26 mouse cellular contexts compared by ENCODE assay signal in genomic region chr9:87347008-87347407, GRCm38 (mm10).
DNase-seq lines count a peak whose midpoint lies in the region; ATAC-seq and TF ChIP-seq lines count a peak whose summit lies in the region.
"Had no signal": no experiment of that assay in that cellular context is flagged by ENCODE, and none has a peak within 500 bp of the region (broad histone marks: within the 10 kb centered on the region; RNA-seq: fewer than 3 reads in every experiment).

No protein-coding gene starts in this region.

- no peaks in the 10 kb centered on the region for H3K36me3 ChIP-seq in hindbrain, embryonic 16.5 days (ENCODE audit: control insufficient read depth, insufficient read depth, low read length)
- H3K36me3 ChIP-seq in hindbrain, embryonic 11.5 days (ENCODE audit: control insufficient read depth, insufficient read depth, low read length) = no peaks in the 10 kb centered on the region
- no peaks in the 10 kb centered on the region for H3K36me3 ChIP-seq in midbrain, postnatal 0 days (ENCODE audit: insufficient read depth, low read length)
- H3K36me3 ChIP-seq in midbrain, embryonic 14.5 days (ENCODE audit: control insufficient read depth, insufficient read depth, low read length) = no peaks in the 10 kb centered on the region
- H3K36me3 ChIP-seq in MEL (ENCODE audit: control insufficient read depth in 1 of 2, insufficient read depth in 2 of 2, low read length in 2 of 2) = no peaks in the 10 kb centered on the region
- H3K36me3 ChIP-seq in heart, embryonic 11.5 days (ENCODE audit: control insufficient read depth, insufficient read depth, low read length) = no peaks in the 10 kb centered on the region
- no peaks in the 10 kb centered on the region for H3K36me3 ChIP-seq in forebrain, embryonic 12.5 days (replicated peaks)
- H3K36me3 ChIP-seq: embryonic facial prominence, embryonic 10.5 days; embryonic facial prominence, embryonic 13.5 days; heart, embryonic 10.5 days; intestine, embryonic 15.5 days had no signal

- H3K9ac ChIP-seq in hindbrain, embryonic 16.5 days (ENCODE audit: low read depth, low read length) = no peak overlapping the region
- H3K9ac ChIP-seq in hindbrain, embryonic 11.5 days (ENCODE audit: low read depth, low read length) = no peak overlapping the region
- H3K9ac ChIP-seq in midbrain, postnatal 0 days (replicated peaks; ENCODE audit: low read length, poor library complexity, severe bottlenecking) = no peak overlapping the region
- H3K9ac ChIP-seq in midbrain, embryonic 14.5 days (replicated peaks; ENCODE audit: low read length) = no peak overlapping the region
- no peak overlapping the region for H3K9ac ChIP-seq in MEL (ENCODE audit: control insufficient read depth, low read depth, low read length, poor library complexity, severe bottlenecking)
- H3K9ac ChIP-seq in heart, embryonic 11.5 days (ENCODE audit: low read depth, low read length) = no peak overlapping the region
- H3K9ac ChIP-seq in forebrain, embryonic 12.5 days = no peak overlapping the region
- H3K9ac ChIP-seq: embryonic facial prominence, embryonic 13.5 days; forebrain, embryonic 13.5 days; hindbrain, embryonic 14.5 days; intestine, embryonic 15.5 days had no signal

- TF ChIP-seq RAD21 in MEL (IDR thresholded peaks at IDR 0.05; ENCODE audit: low read depth, low read length) = no peak

- TF ChIP-seq CTCF in midbrain, postnatal 0 days (IDR thresholded peaks at IDR 0.05) = no peak
- no peak for TF ChIP-seq CTCF in MEL (IDR thresholded peaks at IDR 0.05 in 2 of 3, conservative IDR thresholded peaks at IDR 0.05 in 1 of 3; ENCODE audit: control insufficient read depth in 1 of 3, insufficient read depth in 1 of 3, low read depth in 2 of 3, low read length in 3 of 3, poor library complexity in 1 of 3, severe bottlenecking in 1 of 3)

- WGBS in hindbrain, embryonic 16.5 days = 45% methylated on average over 1 of the region's 1 CpGs
- WGBS in hindbrain, embryonic 11.5 days = 61% methylated on average over 1 of the region's 1 CpGs
- WGBS in midbrain, postnatal 0 days = 71% methylated on average over 1 of the region's 1 CpGs
- WGBS in midbrain, embryonic 14.5 days = 56% methylated on average over 1 of the region's 1 CpGs
- 72% methylated on average over 1 of the region's 1 CpGs for WGBS in heart, embryonic 11.5 days (ENCODE audit: insufficient replicate concordance)
- 76% methylated on average over 1 of the region's 1 CpGs for WGBS in forebrain, embryonic 12.5 days

- no peak for TF ChIP-seq POLR2A in MEL (IDR thresholded peaks at IDR 0.05; ENCODE audit: control insufficient read depth in 1 of 2, insufficient read depth in 1 of 2, low read depth in 1 of 2, low read length in 2 of 2, poor library complexity in 1 of 2)

- no peaks in the 10 kb centered on the region for H3K27me3 ChIP-seq in hindbrain, embryonic 16.5 days (replicated peaks; ENCODE audit: control insufficient read depth, insufficient read depth, low read length)
- no peaks in the 10 kb centered on the region for H3K27me3 ChIP-seq in hindbrain, embryonic 11.5 days (ENCODE audit: control insufficient read depth, insufficient read depth, low read length)
- no peaks in the 10 kb centered on the region for H3K27me3 ChIP-seq in midbrain, postnatal 0 days (ENCODE audit: insufficient read depth, low read length)
- H3K27me3 ChIP-seq in midbrain, embryonic 14.5 days (ENCODE audit: control insufficient read depth, insufficient read depth, low read length) = no peaks in the 10 kb centered on the region
- H3K27me3 ChIP-seq in MEL (ENCODE audit: control insufficient read depth in 1 of 2, insufficient read depth in 2 of 2, low read length in 2 of 2) = no peaks in the 10 kb centered on the region
- no peaks in the 10 kb centered on the region for H3K27me3 ChIP-seq in heart, embryonic 11.5 days (ENCODE audit: control insufficient read depth, insufficient read depth, low read length)
- no peaks in the 10 kb centered on the region for H3K27me3 ChIP-seq in forebrain, embryonic 12.5 days
- H3K27me3 ChIP-seq: embryonic facial prominence, embryonic 13.5 days; forebrain, embryonic 13.5 days; intestine, embryonic 15.5 days had no signal

- DNase-seq in hindbrain, embryonic 11.5 days (ENCODE audit: low spot score) = no peak
- peak; percentile 41 for DNase-seq in midbrain, postnatal 0 days (ENCODE audit: low spot score)
- DNase-seq in midbrain, embryonic 14.5 days = no peak
- no peak for DNase-seq in MEL (ENCODE audit: low read depth, low spot score)
- DNase-seq: adrenal gland, postnatal 10 days; adrenal gland, postnatal 36 days; cerebellum, adult 11 months; cerebellum, adult 8-10 months; cerebellum, postnatal 25 days; embryo, embryonic 11 days; gastrocnemius, postnatal 10 days; gastrocnemius, postnatal 36 days; heart, adult 2 months; kidney, adult 11 months; kidney, adult 8-10 months had no signal

- H3K4me2 ChIP-seq in hindbrain, embryonic 16.5 days (ENCODE audit: low read length) = no peak overlapping the region
- no peak overlapping the region for H3K4me2 ChIP-seq in hindbrain, embryonic 11.5 days (replicated peaks; ENCODE audit: low read depth, low read length)
- H3K4me2 ChIP-seq in midbrain, postnatal 0 days (ENCODE audit: low read depth, low read length, poor library complexity, severe bottlenecking) = no peak overlapping the region
- H3K4me2 ChIP-seq in midbrain, embryonic 14.5 days (ENCODE audit: low read length) = no peak overlapping the region
- no peak overlapping the region for H3K4me2 ChIP-seq in heart, embryonic 11.5 days
- H3K4me2 ChIP-seq in forebrain, embryonic 12.5 days = no peak overlapping the region
- H3K4me2 ChIP-seq: embryonic facial prominence, embryonic 13.5 days; forebrain, embryonic 13.5 days; hindbrain, embryonic 14.5 days; intestine, embryonic 15.5 days had no signal

- H3K4me1 ChIP-seq in hindbrain, embryonic 16.5 days (ENCODE audit: control insufficient read depth, insufficient read depth, low read depth, low read length) = no peaks in the 10 kb centered on the region
- H3K4me1 ChIP-seq in hindbrain, embryonic 11.5 days (replicated peaks; ENCODE audit: control insufficient read depth, insufficient read depth, low read length) = no peaks in the 10 kb centered on the region
- no peaks in the 10 kb centered on the region for H3K4me1 ChIP-seq in midbrain, postnatal 0 days (ENCODE audit: insufficient read depth, low read length)
- no peaks in the 10 kb centered on the region for H3K4me1 ChIP-seq in midbrain, embryonic 14.5 days (ENCODE audit: control insufficient read depth, insufficient read depth, low read length)
- H3K4me1 ChIP-seq in MEL (ENCODE audit: control insufficient read depth in 1 of 2, insufficient read depth in 2 of 2, low read length in 2 of 2) = no peaks in the 10 kb centered on the region
- H3K4me1 ChIP-seq in heart, embryonic 11.5 days (ENCODE audit: control insufficient read depth, insufficient read depth, low read length) = no peaks in the 10 kb centered on the region
- no peaks in the 10 kb centered on the region for H3K4me1 ChIP-seq in forebrain, embryonic 12.5 days
- H3K4me1 ChIP-seq: embryonic facial prominence, embryonic 10.5 days; heart, embryonic 10.5 days; intestine, embryonic 15.5 days had no signal

- no peak for TF ChIP-seq EP300 in MEL (IDR thresholded peaks at IDR 0.05; ENCODE audit: low read depth in 1 of 2, low read length in 2 of 2)

- ATAC-seq in hindbrain, embryonic 16.5 days = 0 out of 2 replicates have a peak, but pooled peaks have one; percentile 75
- no peak for ATAC-seq in hindbrain, embryonic 11.5 days (ENCODE audit: low FRiP score)
- ATAC-seq in midbrain, postnatal 0 days (ENCODE audit: low FRiP score) = no peak
- no peak for ATAC-seq in midbrain, embryonic 14.5 days (ENCODE audit: low FRiP score, low TSS enrichment)
- no peak for ATAC-seq in heart, embryonic 11.5 days (replicated peaks; ENCODE audit: insufficient number of reproducible peaks, low FRiP score, low TSS enrichment)
- no peak for ATAC-seq in forebrain, embryonic 12.5 days (ENCODE audit: low FRiP score)
- ATAC-seq: intestine, embryonic 15.5 days; Patski had no signal

- no peaks in the 10 kb centered on the region for H3K9me3 ChIP-seq in hindbrain, embryonic 16.5 days (ENCODE audit: control insufficient read depth, low read length)
- H3K9me3 ChIP-seq in hindbrain, embryonic 11.5 days (ENCODE audit: control insufficient read depth, low read length) = no peaks in the 10 kb centered on the region
- H3K9me3 ChIP-seq in midbrain, postnatal 0 days (ENCODE audit: low read length) = no peaks in the 10 kb centered on the region
- no peaks in the 10 kb centered on the region for H3K9me3 ChIP-seq in midbrain, embryonic 14.5 days (ENCODE audit: control insufficient read depth, low read length)
- H3K9me3 ChIP-seq in MEL (replicated peaks; ENCODE audit: insufficient read depth, low read length) = no peaks in the 10 kb centered on the region
- no peaks in the 10 kb centered on the region for H3K9me3 ChIP-seq in heart, embryonic 11.5 days (replicated peaks; ENCODE audit: control insufficient read depth, low read length)
- no peaks in the 10 kb centered on the region for H3K9me3 ChIP-seq in forebrain, embryonic 12.5 days
- H3K9me3 ChIP-seq: embryonic facial prominence, embryonic 10.5 days; embryonic facial prominence, embryonic 13.5 days; forebrain, embryonic 13.5 days; heart, embryonic 10.5 days; intestine, embryonic 15.5 days had no signal

- no peaks in the 10 kb centered on the region for H3K79me2 ChIP-seq in MEL (ENCODE audit: control insufficient read depth, insufficient read depth, low read length, poor library complexity)

- H3K4me3 ChIP-seq in hindbrain, embryonic 16.5 days (ENCODE audit: low read length) = no peak overlapping the region
- no peak overlapping the region for H3K4me3 ChIP-seq in hindbrain, embryonic 11.5 days (ENCODE audit: low read depth, low read length)
- no peak overlapping the region for H3K4me3 ChIP-seq in midbrain, postnatal 0 days (ENCODE audit: low read depth, low read length)
- no peak overlapping the region for H3K4me3 ChIP-seq in midbrain, embryonic 14.5 days (replicated peaks; ENCODE audit: low read depth, low read length)
- H3K4me3 ChIP-seq in MEL (ENCODE audit: control insufficient read depth in 1 of 2, insufficient read depth in 1 of 2, low read depth in 2 of 2, low read length in 2 of 2) = no peak overlapping the region
- no peak overlapping the region for H3K4me3 ChIP-seq in heart, embryonic 11.5 days (ENCODE audit: low read depth, low read length)
- H3K4me3 ChIP-seq in forebrain, embryonic 12.5 days (replicated peaks) = no peak overlapping the region
- H3K4me3 ChIP-seq: embryonic facial prominence, embryonic 10.5 days; embryonic facial prominence, embryonic 13.5 days; erythroblast, embryonic 14.5 days; forebrain, embryonic 13.5 days; heart, adult 2 months; heart, embryonic 10.5 days; intestine, embryonic 15.5 days had no signal

- H3K27ac ChIP-seq in hindbrain, embryonic 16.5 days (ENCODE audit: low read depth, low read length) = no peak overlapping the region
- H3K27ac ChIP-seq in hindbrain, embryonic 11.5 days (ENCODE audit: low read depth, low read length) = no peak overlapping the region
- H3K27ac ChIP-seq in midbrain, postnatal 0 days (ENCODE audit: low read depth, low read length) = no peak overlapping the region
- no peak overlapping the region for H3K27ac ChIP-seq in midbrain, embryonic 14.5 days (replicated peaks; ENCODE audit: low read depth, low read length)
- H3K27ac ChIP-seq in MEL (ENCODE audit: control insufficient read depth, low read depth, low read length) = no peak overlapping the region
- H3K27ac ChIP-seq in heart, embryonic 11.5 days (ENCODE audit: low read depth, low read length) = no peak overlapping the region
- no peak overlapping the region for H3K27ac ChIP-seq in forebrain, embryonic 12.5 days
- H3K27ac ChIP-seq: embryonic facial prominence, embryonic 10.5 days; embryonic facial prominence, embryonic 13.5 days; forebrain, embryonic 13.5 days; heart, adult 2 months; heart, embryonic 10.5 days; hindbrain, embryonic 14.5 days; intestine, embryonic 15.5 days had no signal
